Mouse (Mus musculus) thymus, postnatal 14 days (tissue): ENCODE data around the gene Tlr3.
A peak's percentile ranks its signal among the peaks of the same experiment; 100 is the strongest.

Source experiments
- DNase-seq: peaks from one replicate; pipeline ENCODE4 v3.0.0; 2021

Gene Tlr3

DNA sequence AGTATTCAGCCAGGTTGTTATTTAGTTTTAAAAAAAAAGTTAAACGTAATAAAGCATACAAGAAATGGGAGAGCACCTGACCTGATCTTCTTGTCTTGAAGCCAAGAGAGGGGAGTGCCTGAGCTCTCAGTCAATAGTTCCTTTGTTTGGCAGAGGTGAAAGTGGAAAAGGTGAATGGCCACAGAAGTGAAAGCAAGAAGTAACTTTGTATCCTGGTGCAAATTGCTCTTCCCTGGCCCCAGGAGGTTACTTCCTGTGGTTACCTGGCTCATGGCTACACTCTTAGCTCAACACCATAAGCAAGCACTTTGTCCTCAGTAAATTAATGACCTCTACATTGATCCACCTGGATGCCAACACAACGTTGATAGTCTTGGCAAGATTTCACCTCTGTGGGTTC lies at the start of gene Tlr3:
Gene Tlr3, minus strand, starts transcription at position 199 of the 400 bp plus-strand sequence.
- DNase-seq, result no peak

DNA sequence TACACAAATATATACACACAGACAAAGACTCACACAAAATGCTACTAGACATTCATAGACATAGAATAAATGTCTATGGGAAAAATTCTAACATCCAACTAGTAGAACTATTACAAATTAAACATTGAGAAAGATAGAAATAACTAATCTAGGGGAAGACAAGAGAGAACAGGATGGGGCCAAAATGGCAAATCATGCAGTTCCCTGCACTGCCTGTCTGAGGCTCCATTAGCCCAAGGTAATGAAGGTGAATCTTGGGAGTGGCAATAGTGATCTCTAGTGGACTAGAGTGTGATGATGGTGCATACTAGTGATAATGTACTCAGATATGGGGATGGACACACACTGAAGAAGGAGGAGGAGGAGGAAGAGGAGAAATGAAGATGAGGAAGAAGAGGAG lies 47.0 kb upstream of the Tlr3 start:
- no peak for DNase-seq

DNA sequence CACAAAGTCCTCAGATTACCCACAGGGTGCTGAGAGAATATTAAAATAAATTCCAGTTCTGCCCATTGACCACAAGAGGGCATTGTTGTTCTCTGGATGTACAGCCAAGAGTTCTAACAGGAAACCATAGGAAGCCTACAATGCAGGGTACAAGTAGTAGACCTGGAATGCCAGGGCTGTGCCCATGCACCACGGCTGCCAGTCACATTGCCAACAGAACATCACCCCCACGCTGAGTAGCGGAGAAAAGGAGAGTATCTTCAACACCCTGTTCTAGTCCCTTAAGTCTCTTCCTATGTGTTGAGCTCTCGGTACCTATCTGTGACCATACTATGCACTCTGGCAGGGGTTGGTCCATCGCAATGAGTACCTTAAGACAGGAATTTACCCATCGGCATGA lies 43.5 kb upstream of the Tlr3 start:
- peak; percentile 3 for DNase-seq

DNA sequence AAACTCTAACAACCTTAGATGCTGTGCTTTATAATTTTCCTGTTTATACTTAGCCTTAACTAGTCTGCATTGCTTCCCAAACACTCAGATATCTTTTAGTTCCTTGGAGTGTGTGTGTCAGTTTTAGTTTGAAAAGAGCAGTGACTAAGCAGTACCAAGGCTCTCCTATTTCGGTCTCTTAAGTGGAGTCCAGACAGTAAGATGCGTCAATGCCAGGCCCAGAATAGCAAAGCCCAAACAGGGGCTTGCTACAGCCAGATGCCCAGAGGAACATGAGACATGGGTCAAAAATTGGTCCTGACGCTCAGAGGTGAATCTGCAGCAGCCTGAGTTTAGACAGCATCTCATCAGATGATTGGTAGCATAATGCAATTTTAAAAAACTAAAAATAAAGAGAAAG lies 41.2 kb upstream of the Tlr3 start:
- no peak for DNase-seq

DNA sequence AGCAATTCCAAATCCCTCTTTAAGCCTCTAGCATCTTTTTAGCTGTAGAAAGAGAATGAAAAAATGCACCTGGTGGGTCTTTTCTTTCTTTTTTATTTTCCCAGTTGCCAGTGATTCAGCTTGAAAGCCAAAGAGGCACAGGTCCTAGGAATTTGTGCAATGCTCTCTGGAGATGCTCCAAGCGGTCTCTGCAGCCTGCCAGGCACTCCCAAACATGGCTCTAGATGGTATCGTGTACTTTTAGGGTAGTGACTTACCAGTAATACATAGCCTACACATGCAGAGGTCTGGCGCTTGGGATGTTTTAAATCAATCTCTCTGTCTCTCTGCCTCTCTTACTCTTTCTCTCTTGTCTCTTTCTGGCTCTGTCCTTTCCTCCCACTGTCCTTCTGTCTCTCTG lies 38.0 kb upstream of the Tlr3 start:
- no peak for DNase-seq

DNA sequence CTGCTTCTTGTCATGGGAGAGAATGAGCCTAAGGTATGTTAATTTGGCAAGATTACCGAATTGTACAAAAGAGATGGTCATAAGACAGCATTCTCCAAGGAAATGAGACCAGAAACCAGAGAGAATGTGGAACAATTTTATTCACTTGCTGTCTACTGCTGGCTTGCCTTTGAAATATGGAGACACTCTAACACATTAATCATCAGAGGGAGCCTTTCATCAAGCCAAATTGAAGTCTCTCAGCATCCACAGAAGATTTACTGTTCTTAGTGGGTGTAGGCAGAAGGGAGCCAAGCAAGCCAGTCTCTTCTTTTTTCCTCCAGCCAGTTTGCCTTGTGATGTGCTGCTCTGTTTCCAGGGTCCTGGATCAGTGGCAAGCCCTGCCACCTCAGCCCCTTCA lies 37.4 kb upstream of the Tlr3 start:
- no peak for DNase-seq

DNA sequence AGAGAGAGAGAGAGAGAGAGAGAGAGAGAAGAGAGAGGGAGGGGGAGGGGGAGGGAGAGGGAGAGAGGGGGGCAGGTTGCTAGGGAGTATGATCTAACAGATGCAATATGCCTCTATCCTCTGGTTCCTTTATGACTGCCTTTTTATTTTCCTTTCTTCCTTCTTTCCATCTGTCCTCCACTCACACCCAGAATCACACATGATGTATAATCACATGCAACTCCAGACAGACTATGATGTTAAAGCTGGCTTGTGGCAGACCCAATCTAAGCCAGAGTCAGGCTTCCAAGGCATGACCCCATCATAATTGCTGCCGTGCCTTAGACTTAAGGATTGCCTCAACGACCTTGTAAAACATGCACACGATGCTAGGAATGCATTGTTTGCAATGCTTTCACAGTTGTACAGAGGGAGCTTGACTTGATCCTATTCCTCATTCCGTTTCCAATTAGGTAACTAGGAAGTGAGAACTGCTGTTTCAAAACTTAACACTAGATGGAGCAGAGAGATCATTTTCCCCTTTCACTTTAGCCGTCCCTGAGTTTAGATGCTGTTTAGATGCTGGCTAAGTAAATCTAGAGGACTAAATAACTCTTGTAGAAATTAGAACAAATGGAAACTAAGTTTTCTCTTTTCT lies 28.1 kb upstream of the Tlr3 start:
- DNase-seq, result no peak

DNA sequence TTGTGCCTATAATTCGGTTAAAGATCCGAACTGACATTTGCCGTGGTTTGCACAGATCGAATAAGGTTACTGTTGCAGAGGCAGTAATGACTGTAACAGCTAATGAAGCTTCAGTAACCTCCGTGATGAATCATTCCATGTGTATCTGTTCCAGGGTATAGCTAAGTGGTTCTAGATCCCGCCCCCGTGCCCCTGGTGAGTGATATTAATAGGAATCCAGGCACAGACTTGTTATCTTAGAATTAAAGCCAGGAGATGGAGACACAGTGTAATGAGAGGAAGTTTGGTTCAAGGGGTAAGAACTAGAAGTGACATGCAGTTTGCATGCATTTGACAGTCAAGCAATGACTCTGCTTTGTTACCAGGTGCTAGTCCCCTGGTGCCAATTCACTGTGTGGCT lies 9.3 kb upstream of the Tlr3 start:
- DNase-seq, result no peak

DNA sequence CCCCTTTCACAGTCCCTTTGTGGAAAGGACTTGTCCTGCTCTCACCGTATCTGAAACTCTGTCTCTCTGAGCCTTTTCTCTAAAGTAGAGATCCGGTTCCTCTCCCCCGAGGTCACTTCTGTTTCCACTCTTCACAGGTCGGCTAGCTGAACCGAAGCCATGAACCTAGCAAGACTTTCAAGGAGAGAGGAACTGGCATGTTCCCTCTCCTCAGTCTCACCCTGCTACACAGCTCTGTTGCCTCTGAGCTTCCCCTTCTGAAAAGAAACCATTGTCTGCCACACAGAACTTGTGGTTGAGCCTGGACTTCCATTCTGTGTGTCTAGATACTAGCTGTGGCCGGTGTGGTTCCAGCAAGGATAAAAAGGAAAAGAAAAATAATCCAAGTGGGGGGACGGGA lies 4.1 kb upstream of the Tlr3 start:
- no peak for DNase-seq

DNA sequence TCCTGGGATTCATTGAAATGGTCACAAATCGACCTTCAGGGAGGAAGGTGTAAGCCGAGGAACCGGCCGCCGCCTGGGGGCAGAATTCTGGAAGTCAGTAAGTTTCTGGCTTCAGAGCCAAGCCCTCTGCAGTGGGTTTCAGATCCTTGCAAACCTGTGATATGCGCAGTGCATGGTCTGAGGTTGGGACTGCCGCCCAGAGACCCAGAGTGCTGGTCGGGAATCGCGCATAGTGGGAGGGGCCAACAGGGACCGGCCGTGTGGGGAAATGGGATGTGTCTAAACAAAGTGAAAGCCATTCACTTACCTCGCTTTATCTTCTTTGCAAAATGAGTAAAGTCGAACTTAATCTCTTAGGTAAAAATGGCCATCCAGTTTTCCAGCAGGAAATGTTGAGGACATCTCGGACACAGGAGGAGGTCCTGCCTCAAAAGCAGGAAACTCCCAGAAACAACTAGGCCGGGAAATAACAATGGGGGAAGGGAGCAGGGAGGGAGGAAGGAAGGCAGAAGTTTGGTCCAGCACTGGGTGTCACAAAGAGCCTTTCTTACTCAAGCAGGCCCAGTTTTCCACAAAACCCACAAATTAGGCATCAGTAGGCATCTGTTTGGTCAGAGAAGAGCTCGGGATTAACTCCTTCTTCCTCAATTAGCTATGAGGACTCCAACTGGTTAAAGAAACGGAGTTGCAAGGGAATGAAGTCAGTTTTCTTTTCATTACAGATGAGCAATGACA lies 567 bp downstream of the Tlr3 start:
- DNase-seq, result peak; percentile 4

DNA sequence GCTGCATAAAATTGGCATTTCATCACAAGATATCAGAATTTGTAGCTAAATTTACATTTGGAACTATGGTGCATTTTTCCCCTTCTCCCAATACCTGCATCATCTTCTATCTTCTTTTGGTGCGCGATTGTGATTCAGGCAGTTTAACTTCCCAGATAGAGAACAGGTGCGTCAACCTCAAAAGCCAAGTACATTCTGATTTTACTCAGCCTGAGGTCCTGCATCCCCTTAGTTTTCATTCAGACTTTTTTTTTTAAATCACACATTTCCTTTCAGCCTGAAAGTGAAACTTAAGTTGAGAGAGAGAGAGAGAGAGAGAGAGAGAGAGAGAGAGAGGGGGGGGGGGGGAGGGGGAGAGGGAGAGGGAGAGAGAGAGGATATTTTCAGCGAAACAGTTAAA lies 1.2 kb downstream of the Tlr3 start:
- no peak for DNase-seq

DNA sequence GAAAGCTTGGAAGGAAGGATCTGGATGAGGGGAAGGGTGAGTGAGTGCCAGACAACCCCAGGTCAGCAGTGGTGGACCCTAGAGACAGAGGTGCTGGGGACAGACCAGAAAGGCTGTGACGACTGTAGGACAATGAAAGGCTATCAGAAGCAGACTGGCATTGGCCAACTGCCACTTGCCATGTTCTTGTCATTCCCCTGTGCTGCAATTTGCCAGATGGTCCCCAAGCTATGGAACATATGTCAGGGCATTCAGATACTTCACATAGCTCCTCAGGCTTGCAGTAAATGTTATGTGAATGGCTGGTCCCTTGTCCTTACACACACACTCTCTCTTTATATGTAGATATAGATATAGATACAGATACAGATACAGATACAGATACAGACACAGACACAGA lies 27.6 kb downstream of the Tlr3 start:
- no peak for DNase-seq

DNA sequence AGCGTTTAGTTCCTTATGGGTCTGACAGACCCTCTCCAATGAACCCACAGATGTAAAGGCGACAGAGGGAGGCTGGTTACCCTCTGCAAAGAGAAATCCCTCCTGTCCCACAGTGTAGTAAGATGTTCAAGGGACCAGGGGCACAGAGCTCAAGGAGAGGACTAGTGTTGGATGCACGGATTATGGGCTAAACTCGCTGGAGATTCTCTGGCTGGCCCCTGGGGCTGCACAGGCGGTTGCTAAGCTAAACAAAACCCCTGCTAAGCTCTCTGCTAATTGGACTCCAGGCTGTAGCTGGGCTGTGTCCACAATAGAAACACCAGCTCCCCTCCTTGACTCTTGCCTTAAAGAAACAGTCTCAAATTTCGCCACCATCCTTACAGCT lies 28.9 kb downstream of the Tlr3 start, which contains the start of gene Fam149a:
Gene Fam149a, minus strand, starts transcription at position 329 of the 385 bp plus-strand sequence.
- DNase-seq, result no peak

DNA sequence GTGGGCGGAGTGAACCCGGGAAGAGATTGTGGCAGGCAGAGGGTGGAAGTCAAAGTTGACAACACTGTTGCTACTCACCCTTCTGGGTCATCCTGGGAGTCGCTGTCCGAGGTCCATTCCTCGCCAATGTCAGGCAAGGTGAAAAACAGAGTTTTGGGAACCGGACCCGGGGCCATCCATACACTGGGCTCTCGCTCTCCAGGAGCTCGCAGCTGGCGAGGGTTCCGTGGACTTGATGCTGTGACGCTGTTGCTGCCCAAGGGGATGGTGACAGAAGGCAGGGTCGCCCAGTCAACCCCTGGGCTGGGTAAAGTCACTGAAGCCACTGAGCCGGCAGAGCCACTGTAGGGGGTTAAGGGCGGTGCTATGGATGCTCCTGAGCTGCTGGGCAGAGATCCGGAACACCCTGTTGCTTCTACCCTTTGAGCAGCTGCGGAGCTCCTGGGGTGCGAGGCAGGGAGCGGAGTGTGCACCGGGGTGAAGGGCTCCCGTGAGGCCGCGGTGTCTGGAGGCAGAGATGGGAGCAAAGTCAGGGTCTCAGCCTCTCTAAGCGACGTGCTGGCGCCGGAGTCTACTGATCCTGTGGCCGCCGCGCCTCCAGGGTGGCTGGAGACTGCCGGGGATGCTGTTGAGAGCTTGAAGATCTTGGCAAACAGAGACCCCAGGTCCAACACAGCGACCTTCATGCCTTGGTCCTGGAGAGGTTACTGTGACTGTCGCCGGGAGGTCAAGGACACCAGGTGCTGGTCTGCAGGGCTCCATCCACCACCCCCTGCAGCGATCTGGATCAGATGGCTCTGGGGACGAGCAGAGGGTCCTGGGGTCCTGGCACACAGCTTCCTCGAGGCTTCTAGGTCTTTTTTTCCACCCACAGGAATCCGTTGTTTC lies 29.6 kb downstream of the Tlr3 start:
- DNase-seq, result no peak

DNA sequence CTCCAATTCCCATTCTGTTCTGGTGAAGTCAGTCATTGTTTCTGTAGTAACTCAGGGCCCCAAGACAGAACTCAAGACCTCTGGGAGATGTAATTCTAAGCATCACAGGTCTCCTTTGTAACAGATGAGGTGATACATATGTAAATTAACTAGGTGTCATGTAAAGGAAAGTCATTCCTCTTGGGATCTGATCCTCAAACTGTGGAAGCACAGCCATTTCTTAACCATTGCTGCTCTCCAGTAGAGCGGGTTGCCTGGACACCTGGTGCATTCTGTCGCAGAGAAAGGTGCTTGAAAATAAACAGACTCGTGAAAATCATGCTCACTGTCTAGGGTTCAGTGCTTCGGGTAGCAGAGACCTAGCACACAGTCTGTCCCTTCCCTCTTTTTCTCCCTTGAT lies 30.3 kb downstream of the Tlr3 start:
- DNase-seq, result no peak

DNA sequence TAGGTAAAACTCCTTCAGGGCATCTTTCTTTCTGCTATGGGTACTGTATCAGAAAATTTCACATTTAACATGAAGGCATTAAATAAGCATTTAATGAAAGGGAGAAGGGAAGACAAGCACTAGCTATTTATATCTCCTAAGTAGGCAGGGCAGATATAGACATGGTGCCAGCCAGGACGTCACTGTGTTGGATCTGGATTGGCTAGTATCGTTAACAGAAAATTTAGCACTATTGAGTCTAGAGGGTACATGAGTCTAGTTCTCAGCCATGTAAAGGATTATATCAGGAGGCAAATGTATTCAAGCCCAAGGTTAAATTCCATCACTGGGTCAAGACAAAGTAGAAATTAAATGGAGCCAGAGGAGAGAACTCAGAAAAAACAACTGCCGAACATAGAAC lies 36.8 kb downstream of the Tlr3 start:
- no peak for DNase-seq

DNA sequence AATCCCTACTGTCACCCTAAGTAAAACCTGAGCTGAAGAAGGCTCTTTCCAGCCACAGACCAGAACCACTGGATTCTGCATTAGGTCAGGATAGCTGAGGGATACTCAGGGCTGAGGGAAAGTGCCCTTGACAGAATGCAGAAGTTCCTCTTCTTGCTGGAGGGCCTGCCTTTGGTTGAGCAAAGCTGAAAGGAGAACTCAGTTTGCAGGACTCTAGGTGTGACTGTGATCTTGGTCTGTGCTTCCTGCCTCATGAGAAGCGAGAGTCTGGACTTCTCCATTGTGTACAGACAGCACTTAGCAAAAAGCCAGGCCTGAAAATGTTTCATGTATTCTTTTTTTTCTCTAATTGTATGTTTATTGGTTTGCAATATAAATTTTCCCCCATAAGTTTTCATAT lies 43.7 kb downstream of the Tlr3 start:
- no peak for DNase-seq

DNA sequence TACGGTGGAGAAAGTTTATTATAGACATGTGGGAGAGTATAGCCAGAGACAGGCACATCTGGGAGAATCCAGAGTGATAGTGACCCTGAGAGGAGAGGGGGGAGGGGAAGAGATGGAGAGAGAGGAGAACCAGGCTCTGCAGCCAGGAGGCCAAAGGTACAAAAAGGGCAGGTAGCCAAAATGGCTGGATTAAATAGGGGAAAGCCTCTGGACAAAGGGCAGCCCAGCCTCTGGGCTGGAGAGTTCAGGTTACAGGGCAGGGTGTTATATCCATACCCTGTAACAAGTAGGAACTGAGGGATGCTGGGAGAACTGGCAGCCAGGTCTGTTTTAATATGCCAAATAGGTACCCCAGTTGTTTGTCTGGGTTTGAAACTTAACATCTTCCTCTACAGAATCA lies 47.7 kb downstream of the Tlr3 start:
- no peak for DNase-seq

DNA sequence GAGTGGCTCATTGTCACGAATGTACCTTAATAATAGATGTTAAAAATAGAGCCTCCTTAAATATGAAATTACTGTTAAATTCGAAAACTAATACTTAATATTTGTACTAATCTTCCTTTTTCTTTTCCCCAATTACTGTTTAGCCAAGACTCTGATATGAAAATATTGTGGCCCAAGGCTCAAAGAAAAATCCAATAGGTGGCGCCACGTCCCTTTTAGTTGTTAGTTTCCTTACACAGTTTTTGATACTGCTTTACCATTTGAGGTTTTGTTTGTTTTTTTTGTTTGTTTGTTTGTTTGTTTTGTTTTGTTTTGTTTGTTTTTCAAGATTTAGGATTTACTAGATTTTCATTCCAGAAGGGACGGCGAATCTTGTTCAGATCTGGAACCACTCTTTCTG lies 48.6 kb downstream of the Tlr3 start:
- DNase-seq, result no peak

DNA sequence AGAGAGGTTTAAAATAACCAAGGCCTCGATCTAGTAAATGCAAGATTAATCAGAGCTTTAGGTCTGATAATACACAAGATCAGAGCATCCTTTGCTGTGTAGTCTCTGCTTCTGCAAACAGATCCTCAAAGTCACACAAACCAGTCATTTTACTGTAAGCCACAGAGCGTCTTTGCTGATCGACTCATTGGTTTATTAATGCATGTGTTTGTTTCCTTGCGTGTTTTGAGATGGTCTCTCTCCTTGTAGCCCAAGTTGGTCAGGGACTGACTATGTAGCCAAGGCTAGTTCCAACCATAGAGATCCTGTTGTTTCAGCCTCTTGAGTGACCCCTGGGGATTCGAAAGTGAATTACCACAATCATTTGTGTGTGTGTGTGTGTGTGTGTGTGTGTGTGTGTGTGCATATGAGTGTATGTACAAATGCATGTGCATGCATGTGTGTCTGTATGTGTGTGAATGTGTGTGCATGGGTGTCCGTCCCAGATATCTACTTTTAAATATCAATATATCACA lies 51.7 kb downstream of the Tlr3 start:
- DNase-seq, result no peak

DNA sequence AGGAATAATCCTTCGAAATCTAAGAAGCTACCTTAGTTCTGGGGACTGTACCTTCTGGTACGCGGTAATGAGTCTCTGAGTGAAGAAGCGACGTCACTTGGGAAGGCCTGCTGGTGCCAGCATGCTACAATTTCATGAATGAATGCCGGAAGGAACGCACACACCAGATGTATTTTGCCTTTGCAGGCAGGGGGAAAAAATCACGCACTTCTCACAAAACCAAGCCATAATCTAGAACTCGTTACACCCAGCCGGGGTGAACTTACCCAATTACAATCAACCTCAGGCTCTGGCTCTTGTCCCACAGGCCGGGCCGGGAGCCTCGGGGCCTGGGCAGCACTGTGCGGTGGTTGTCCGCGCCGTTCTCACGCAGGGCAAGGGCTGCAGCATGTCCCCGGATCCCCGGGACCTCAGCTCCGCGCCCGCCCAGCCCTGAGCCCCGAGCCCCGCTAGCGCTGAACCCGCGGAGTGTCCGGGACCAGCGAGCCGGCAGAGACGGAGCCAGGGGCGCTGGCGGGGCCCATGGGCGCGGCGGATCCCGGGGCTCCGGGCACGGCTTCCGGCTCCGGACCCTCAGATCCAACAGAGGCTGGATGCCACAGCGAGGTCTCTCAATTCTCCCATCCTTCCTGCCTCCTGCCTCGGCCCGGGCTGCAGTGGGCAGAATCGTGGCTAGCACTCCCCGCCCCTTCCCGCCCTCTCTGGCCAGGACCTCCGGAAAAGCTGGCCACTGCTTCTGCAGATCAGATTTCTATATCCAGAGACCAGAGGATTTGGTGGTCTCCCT lies 52.6 kb downstream of the Tlr3 start:
- no peak for DNase-seq

DNA sequence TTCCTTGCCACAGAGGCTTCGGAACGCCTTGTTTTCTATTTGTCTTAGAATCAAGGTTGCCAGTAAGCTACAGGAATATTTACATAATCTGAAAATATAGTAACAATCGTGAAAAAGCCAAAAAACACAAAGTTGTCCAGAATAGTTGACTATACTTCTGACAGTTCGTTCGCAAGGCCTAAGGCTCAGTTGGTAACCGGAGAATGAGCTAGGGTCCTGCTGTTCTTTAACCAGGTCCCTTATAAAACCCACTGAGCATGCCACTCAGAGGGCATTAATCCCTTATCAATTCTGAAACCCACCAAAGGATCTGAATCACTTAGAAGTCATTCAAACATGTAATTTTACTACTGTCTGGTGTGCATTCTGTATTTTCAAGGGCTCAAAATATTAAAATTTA lies 55.1 kb downstream of the Tlr3 start:
- DNase-seq, result no peak
